Mouse (Mus musculus) heart, postnatal 0 days (tissue): ENCODE results near the gene Slc35e3. TPM values are rescaled to one million over a fixed set of nuclear protein-coding genes. Genes with fewer than 3 reads are reported as not detected.
A peak's percentile ranks its signal among the peaks of the same experiment; 100 is the strongest.

Experiments
- ATAC-seq: fragments of 200-750 bp; cut with Nextera tagmentation; 2 replicates; pipeline ENCODE4 v1.8.0; 2017; ENCODE audit warnings: low read depth, moderate number of reproducible peaks, moderate library complexity; ENCODE audit not compliant: insufficient read depth
- DNase-seq: peaks from one replicate; pipeline ENCODE4 v3.0.0-alpha.2; 2016; ENCODE audit warnings: low spot score
- H3K27ac ChIP-seq: fragments of 300-500 bp; sonication (generic); 2 replicates; pipeline ENCODE4 v1.5.1; 2014; ENCODE audit warnings: low read depth, mild to moderate bottlenecking
- H3K27me3 ChIP-seq: fragments of 300-500 bp; sonication (generic); 2 replicates; pipeline ENCODE4 v1.6.1; 2014; ENCODE audit warnings: low read length, mixed read lengths; ENCODE audit not compliant: control insufficient read depth, insufficient read depth
- H3K36me3 ChIP-seq: fragments of 300-500 bp; sonication (generic); replicated peaks from 2 replicates; pipeline ENCODE4 v1.6.1; 2014; ENCODE audit warnings: low read length, mixed read lengths; ENCODE audit not compliant: control insufficient read depth, insufficient read depth
- H3K4me1 ChIP-seq: fragments of 300-500 bp; sonication (generic); 2 replicates; pipeline ENCODE4 v1.6.1; 2014; ENCODE audit warnings: antibody characterized with exemption; ENCODE audit not compliant: control insufficient read depth, insufficient read depth
- H3K4me2 ChIP-seq: fragments of 300-500 bp; sonication (generic); 2 replicates; pipeline ENCODE4 v1.6.1; 2014; ENCODE audit warnings: low read depth, mild to moderate bottlenecking, low read length, moderate library complexity
- H3K4me3 ChIP-seq: fragments of 300-500 bp; sonication (generic); 2 replicates; pipeline ENCODE4 v1.5.1; 2014; ENCODE audit warnings: low read depth, low read length
- H3K9ac ChIP-seq: fragments of 300-500 bp; sonication (generic); replicated peaks from 2 replicates; pipeline ENCODE4 v1.6.1; 2014; ENCODE audit warnings: low read depth, low read length, mixed read lengths
- H3K9me3 ChIP-seq: fragments of 300-500 bp; sonication (generic); replicated peaks from 2 replicates; pipeline ENCODE4 v1.6.1; 2016; ENCODE audit warnings: low read length; ENCODE audit not compliant: control insufficient read depth
- CTCF ChIP-seq: IDR thresholded peaks from 2 replicates; pipeline ENCODE4 v1.5.1; 2016; ENCODE audit warnings: antibody characterized with exemption, control low read depth, low read depth
- EP300 ChIP-seq: IDR thresholded peaks from 2 replicates; pipeline ENCODE4 v1.6.1; 2016; ENCODE audit warnings: antibody characterized with exemption, low read depth
- WGBS: fragments of 180-500 bp; shearing (Covaris S2); extraction: QIAGEN DNeasy Blood & Tissue Kit; methylation state at CpG from one replicate; pipeline ENCODE4 v1.1.7; 2014; 5-methylcytosine and 5-hydroxymethylcytosine counted together
- polyA plus RNA-seq: library from polyadenylated mRNA; unstranded; fragments of >200 nt; fragmentation: Nextera tagmentation; extraction: Ambion mirVana; gene quantifications from 2 replicates; pipeline ENCODE4 v1.2.1, GENCODE M21; 2015
- total RNA-seq: library from RNA; depleted of rRNA; stranded (reverse); fragments of >200 nt; gene quantifications from 2 replicates; pipeline ENCODE4 v1.2.3, GENCODE M21; 2014; ENCODE audit warnings: low replicate concordance

Gene Slc35e3
- total and polyA plus RNA-seq, 2 experiments from 2014 or later, result 4.2 to 6.8 TPM

GRCm38 (mm10) chr10:117725671-117726070 is 20.5 kb downstream of the Slc35e3 start:
- Histone ChIP-seq H3K27me3 (no peaks in the 10 kb centered on the region), H3K9me3 (no peaks in the 10 kb centered on the region), H3K4me2 (no peak overlapping the region), H3K27ac (no peak overlapping the region), H3K9ac (no peak overlapping the region), H3K36me3 (no peaks in the 10 kb centered on the region), H3K4me3 (no peak overlapping the region), H3K4me1 (no peaks in the 10 kb centered on the region)
- no peak for ATAC-seq
- WGBS, result 66% methylated on average over 7 of the region's 7 CpGs
- TF ChIP-seq CTCF, result no peak
- TF ChIP-seq EP300, result no peak
- DNase-seq, result no peak

DNA sequence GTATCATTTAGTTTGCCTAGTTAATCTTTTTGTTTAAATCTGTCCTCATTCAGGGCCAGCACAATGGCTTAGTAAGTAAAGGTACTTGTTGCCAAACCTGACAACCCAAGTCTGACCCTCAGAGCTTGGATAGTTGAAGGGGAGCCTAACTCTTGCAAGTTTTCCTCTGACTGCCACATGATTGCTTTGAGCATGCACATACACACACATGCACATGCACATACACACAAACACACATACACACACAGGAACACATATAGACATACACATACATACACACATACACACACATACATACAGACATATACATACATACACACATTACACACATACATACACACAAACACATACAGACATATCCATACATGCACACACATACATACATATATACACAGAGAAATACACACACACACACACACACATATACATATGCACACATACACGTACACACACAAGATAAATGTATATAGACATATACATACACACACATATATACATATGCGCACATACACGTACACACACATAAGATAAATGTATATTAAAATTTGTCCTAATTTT is 21.3 kb downstream of the Slc35e3 start:
- DNase-seq (no peak), ATAC-seq (no peak)
- WGBS, result 93% methylated on average over 3 of the region's 3 CpGs
- no peaks in the 10 kb centered on the region for H3K9me3 ChIP-seq
- TF ChIP-seq CTCF (no peak), EP300 (no peak)
- H3K4me1 ChIP-seq, result no peaks in the 10 kb centered on the region
- H3K9ac ChIP-seq, result no peak overlapping the region
- H3K4me3 ChIP-seq, result no peak overlapping the region
- H3K27me3 ChIP-seq, result no peaks in the 10 kb centered on the region
- H3K4me2 ChIP-seq, result no peak overlapping the region
- H3K36me3 ChIP-seq, result no peaks in the 10 kb centered on the region
- no peak overlapping the region for H3K27ac ChIP-seq

- Histone ChIP-seq H3K9ac (no peak overlapping the region), H3K4me2 (no peak overlapping the region), H3K4me1 (no peaks in the 10 kb centered on the region), H3K4me3 (no peak overlapping the region), H3K27me3 (no peaks in the 10 kb centered on the region), H3K27ac (no peak overlapping the region), H3K36me3 (no peaks in the 10 kb centered on the region), H3K9me3 (no peaks in the 10 kb centered on the region)
- WGBS, result 73% methylated on average over 5 of the region's 5 CpGs
- no peak for TF ChIP-seq CTCF
- no peak for TF ChIP-seq EP300
- no peak for DNase-seq
- ATAC-seq, result no peak
Measured at GRCm38 (mm10) chr10:117724136-117724718, 21.9 kb downstream of the Slc35e3 start.

DNA sequence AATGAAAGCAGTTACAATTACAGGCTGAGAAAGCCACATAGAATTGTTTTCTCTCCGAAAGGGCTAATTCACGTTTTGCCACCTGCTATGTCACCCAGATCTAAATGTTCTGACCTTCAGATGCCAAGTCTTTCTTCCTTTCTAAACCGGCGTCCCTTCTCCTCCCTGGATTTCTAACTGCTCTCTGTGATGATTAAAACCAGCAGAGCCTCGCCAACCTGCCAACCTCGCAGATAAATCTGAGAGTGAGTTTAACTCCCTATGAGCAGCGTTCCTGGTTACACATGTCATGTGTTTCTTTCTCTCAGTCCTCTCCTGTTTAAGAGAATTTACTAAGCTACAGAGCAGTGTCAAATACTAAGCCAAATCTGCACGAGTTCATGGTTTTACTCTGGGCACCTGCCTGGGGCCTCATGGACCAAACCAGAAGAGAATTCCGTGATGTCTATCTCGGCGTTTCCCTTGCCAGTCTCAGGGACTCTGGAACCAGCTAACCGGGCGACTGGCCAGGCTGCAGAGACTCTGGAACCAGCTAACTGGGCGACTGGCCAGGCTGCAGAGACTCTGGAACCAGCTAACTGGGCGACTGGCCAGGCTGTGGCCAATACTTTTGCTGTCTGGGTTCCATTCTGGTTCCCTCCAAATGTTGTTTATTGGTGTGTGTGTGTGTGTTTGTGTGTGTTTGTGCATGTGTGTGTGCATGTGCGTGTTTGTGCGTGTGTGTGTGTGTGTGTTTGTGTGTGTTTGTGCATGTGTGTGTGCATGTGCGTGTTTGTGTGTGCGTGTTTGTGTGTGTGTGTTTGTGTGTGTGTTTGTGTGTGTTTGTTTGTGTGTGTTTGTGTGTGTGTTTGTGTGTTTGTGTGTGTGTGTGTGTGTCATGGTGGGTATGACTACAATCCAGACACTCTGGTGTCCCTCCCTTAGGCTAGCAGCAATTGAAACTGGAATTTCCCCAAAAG is 27.7 kb downstream of the Slc35e3 start:
- no peaks in the 10 kb centered on the region for H3K27me3 ChIP-seq
- TF ChIP-seq CTCF, result no peak
- H3K36me3 ChIP-seq, result no peaks in the 10 kb centered on the region
- DNase-seq (peak; percentile 26), ATAC-seq (peak; percentile 21; the same call in 1 of the 2 replicates)
- H3K9ac ChIP-seq, result 0 out of 2 replicates have a peak overlapping the region, but pooled peaks have one; percentile 7
- H3K4me1 ChIP-seq, result peaks cover 10% of the 10 kb centered on the region
- 47% methylated on average over 19 of the region's 19 CpGs for WGBS
- peak overlapping the region; percentile 70 for H3K27ac ChIP-seq
- H3K4me3 ChIP-seq, result no peak overlapping the region
- H3K9me3 ChIP-seq, result no peaks in the 10 kb centered on the region
- peak overlapping the region; percentile 18; the same call in 1 of the 2 replicates for H3K4me2 ChIP-seq

DNA sequence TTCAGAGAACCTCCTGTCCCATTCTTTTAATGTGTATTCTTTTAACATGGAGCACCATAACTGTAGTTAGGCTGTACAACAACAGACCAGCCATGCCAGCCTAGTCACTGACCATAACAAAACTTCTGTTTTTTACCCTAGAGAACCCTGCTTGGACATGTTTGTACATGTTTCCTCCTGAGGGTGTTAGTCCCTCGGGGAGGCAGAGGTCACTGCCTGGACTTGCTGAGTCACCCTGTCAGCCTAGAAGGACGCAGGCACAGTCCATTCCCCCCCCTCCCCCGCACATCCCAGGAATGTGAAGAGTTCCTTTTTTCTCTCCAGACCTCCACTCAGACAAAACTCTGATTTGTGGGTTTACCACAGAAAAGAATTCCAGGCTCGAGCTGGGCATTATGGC is 28.6 kb downstream of the Slc35e3 start:
- peak; percentile 68; the same call in 1 of the 2 replicates for ATAC-seq
- no peaks in the 10 kb centered on the region for H3K9me3 ChIP-seq
- no peaks in the 10 kb centered on the region for H3K36me3 ChIP-seq
- peak overlapping the region; percentile 70 for H3K27ac ChIP-seq
- peak; percentile 59 for DNase-seq
- 0 out of 2 replicates have a peak overlapping the region, but pooled peaks have one; percentile 7 for H3K9ac ChIP-seq
- H3K4me1 ChIP-seq, result peaks cover 10% of the 10 kb centered on the region
- no peak for TF ChIP-seq EP300
- 1% methylated on average over 4 of the region's 4 CpGs for WGBS
- no peak overlapping the region for H3K4me3 ChIP-seq
- peak overlapping the region; percentile 18; the same call in 1 of the 2 replicates for H3K4me2 ChIP-seq
- H3K27me3 ChIP-seq, result no peaks in the 10 kb centered on the region
